Mouse (Mus musculus) E14TG2a.4 (cell line): ENCODE data around the gene Ctnnd2.

ENCODE experiments used
- CTCF ChIP-seq: conservative IDR thresholded peaks from 2 replicates; pipeline ENCODE4 v1.5.1; 2014; ENCODE audit warnings: low read length
- NANOG ChIP-seq: IDR thresholded peaks from 2 replicates; pipeline ENCODE4 v1.6.1; 2014; ENCODE audit warnings: borderline replicate concordance, low read length, mixed read lengths
- POU5F1 ChIP-seq: IDR thresholded peaks from 2 replicates; pipeline ENCODE4 v1.6.1; 2014; ENCODE audit warnings: low read length, borderline replicate concordance

DNA sequence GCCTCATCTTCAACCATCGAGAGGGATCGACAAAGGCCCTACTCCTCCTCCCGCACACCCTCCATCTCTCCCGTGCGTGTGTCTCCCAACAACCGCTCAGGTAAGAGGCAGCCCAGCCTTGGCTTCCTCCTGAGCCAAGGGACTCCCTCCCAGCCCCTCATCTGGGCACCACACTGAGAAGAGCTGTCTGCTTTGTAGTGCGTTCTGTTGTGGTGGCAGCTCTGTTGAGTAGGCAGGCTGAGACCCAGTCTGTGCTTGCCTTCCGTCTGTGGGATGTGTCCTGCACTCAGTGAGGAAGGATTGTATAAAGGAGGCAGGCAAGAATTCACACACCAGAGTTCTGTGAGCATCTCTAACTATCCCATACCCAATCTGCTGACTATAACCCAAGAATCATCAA, 832.6 kb downstream of the Ctnnd2 start:
- no peak for TF ChIP-seq CTCF
- no peak for TF ChIP-seq NANOG
- no peak for TF ChIP-seq POU5F1
